Mouse (Mus musculus): ENCODE results near the gene AI837181.

Gene AI837181

DNA sequence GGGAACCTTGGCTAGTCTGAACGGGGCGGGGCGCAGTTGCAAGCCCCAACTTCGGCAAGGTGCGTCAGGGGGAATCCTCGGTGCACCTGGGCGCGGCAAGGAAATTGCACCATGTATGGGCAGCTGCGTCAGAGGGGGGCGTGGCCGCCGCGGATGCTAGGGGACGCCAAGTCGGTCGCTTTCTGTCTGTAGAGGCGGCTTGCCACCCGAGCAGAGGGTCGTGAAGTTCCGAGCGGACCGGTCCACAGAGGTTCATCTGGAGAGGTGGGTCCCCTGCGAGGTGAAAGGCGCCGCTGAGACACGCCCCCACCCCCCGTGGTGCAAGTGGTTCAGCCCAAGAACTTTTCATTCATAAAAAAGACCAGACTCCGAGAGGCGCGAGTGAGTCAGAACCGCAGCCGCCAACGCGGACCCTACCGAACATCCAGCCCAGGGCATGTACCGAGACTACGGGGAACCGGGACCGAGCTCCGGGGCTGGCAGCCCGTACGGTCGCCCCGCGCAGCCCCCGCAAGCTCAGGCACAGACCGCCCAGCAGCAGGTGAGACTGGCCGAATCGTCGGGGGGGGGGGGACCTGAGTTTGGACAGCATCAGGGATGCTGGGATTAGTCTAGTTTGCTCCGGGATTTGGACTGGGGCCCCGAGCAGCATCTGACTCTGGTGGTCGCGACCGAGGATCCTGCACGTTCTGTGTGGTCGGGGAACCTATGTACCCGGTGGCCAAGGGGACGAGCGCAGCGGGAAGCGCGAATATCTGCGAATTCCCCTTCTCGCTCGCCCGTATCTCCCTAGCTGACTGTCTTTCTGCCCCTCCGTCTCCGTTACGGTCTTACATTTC lies 22.8 kb downstream of the AI837181 start, which contains the start of gene Fosl1:
Gene Fosl1, plus strand, starts transcription at position 33 of the 839 bp plus-strand sequence.
- no peak for DNase-seq

DNA sequence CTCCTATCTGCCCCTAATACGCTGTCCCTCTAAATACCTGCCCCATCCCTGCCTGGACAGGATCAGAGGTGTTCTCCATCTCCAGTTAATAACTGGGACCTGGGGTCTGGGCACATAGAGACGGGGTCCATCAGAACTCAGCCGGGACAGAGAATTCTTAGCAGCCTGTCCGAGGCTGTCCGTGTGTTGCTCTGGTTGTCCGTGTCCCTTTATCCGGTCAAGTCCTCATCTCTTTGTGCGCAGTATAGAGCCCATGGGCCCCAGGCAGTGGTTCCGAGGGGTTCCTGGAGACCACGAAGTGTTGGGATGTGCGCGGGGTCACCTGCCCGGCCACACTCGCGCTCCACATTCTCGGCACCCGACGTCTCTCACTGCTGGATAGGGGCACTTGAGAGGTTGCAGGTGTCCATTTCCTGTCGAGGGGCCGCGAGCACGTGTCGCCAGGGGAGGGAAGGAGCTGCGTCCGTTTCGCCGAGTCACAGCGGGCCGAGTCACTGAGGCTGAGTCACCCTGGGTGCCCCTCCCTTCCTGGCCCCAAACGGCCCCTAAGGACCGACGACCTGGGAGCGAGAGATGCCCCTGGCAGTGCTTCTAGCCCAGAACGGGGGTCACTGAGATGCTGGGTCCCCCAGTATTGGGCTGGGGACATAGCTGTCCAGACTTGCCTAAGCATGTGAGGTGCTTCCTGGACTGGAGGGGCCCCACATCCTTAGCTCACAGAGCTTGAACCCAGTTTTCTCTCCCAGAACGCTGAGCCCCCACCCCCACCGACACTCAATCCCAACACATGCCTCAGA lies 23.6 kb downstream of the AI837181 start:
- no peak for DNase-seq

DNA sequence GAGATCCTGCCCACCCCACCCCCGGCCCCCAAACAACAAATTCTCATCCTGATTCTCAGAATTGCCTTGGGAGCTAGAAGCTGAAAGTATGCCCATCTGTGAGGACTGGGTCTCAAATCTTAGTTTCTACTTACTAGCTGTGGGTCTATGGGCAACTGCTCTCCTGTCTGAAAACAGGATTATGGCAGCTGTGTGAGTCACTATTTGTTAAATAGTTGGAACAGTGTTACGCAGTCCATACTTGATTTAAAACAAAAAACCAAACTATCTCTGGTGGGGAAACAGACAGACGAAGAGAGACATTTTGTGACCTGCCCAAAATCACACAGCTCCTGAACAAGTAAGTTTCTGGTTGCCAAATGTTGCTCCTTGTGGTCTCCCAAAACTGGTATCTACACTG lies 24.7 kb downstream of the AI837181 start:
- DNase-seq: no peak

DNA sequence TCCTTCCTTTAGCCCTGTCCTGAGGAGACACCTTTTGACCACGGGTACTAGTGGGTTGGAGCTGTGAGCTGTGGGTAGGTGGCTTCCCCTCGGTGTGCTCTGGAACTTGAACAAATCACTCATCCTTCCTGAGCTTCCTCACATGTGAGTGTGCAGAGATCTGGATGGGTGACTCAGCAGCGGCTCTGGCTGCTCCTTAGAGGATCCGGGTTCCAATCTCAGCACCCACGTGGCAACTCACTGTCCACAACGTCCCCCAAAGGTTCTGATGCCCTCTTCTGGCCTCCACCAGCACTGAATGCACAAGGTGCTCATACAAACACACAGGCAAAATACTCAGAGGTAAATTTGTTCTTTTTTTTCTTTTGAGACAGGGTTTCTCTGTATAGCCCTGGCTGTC lies 26.8 kb downstream of the AI837181 start:
- no peak for DNase-seq

DNA sequence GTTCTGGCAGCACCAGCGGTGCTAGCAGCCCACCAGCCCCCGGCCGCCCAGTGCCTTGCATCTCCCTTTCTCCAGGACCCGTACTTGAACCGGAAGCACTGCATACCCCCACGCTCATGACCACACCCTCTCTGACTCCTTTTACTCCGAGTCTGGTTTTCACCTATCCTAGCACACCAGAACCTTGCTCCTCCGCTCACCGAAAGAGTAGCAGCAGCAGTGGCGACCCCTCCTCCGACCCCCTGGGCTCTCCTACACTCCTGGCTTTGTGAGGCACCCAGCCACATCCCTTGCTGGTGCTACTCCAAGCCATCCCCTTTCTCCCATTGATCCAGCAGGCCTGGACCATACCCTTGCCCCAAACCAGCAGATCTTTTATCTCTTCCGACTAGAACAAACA lies 30.1 kb downstream of the AI837181 start:
- peak; percentile 48 for DNase-seq

DNA sequence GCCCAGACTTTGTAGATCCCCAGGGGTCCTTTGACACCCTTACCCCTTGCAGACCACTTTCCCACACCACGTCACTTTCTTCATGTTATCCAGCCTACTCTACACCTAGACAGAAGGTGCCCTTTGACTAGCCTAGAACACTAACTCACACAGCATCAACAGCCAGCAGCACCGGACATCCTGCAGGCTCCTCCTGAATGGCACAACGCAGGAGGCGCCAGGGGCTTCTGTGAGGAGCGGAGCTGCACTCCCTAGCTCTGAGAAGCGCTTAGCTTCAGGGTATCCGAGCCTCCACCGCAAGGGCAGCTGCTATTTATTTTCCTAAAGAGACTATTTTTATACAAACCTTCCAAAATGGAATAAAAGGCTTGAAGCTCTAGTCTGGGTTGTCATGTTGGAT lies 30.6 kb downstream of the AI837181 start:
- DNase-seq: no peak

DNA sequence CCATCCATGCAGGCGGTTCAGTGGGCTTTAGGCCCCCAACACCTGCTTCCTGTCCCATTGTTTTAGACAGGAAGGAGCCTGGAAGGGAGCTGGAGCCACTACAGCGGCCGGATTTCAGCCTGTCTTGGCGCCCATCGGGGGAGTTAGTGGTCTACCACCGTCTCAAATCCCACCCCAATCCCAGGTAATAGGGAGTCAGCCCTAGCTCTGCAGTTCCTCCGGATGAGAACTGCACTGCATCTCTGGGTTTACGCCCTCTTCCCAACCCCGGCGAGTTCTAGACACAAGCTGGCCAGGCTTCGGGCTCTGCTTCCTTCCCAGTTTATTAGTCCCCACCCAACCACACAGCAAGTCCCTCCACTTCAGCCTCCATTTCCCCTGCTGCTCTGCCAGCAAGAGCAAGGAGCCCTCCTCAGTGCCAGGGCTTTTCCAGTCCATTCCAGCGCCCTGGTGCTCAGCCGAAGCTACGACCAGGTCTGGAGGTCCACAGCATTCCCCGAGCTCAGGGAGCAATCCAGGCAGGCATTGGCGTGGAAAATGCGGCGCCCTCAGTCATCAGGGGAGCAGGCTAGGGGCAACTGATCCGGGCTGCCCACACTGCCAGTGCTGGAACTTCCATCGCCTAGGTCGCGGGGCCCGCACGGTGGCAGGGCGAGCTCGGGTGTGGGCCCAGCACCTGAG lies 31.4 kb downstream of the AI837181 start:
- no peak for DNase-seq

DNA sequence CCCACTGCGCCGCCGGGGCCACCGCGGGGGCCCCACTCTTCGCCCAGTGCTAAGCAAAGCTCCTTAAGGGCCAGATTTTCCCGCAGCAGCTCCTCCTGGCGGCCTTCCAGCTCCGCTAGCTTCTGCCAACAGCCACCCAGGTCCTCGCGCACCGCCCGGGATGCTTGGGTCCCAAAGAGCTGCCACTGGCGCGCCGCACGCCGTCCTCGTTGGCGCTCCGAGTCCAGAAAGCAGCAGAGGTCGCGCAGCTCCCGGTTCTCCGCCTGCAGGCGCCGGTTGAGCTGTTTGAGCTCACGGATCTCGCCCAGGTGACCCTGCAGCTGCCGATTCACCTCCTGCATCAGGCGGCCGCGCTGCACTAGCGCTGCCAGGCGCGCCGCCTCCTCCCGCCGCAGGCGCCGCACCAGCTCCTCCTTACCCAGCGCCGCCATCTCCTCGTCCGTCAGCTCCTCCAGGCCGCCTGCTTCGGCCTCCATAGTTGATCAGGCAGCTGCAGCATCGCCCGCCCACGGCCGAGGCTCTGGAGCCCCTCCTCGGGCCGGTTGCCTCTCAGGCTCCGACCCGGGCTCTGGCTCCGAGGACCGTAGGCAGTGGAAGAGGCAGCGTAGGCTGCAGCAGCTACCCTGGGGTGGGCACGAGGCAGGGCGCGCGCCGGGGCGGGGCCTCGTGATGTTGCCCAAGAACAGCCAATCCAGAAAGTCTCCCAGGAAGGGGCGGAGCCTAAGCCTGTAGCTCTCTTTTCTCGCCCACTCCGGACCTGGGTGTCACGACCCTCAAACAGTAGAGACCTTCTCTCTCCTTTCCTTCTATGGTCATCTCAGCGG lies 32.2 kb downstream of the AI837181 start:
- peak; percentile 98 for DNase-seq

DNA sequence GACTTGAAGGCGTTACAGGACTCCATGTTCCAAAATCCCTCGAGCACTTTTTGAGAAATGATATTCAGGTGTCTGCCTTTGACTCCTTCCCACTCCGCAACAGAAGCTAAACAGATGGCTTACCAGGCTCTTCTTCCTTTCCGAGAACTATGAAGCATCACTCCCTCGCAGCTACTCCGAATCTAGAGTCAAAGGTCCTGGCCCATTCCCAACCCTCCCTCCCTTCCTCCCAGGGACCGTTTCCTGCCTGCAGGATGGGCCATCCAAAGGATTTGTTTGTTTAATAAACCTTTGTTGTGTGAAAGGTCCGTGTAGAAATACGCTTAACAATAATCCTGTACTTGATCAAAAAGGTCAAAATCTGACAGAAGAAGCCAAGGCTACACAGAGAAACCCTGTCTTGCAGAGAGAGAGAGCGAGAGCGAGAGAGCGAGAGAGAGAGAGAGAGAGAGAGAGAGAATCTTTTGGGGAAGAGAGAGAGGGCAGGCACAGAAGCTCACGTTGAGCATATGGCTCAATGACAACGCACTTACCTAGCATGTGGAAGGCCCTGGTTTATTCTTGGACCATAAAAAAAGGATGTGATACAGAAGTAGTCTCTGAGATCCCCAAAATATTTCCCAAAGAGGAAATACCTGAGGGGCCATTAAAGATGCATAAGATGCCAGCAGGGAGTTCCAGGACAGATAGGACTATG lies 33.0 kb downstream of the AI837181 start, which contains the start of gene Ccdc85b:
Gene Ccdc85b, minus strand, starts transcription at position 149 of the 697 bp plus-strand sequence.
- DNase-seq: peak; percentile 57

DNA sequence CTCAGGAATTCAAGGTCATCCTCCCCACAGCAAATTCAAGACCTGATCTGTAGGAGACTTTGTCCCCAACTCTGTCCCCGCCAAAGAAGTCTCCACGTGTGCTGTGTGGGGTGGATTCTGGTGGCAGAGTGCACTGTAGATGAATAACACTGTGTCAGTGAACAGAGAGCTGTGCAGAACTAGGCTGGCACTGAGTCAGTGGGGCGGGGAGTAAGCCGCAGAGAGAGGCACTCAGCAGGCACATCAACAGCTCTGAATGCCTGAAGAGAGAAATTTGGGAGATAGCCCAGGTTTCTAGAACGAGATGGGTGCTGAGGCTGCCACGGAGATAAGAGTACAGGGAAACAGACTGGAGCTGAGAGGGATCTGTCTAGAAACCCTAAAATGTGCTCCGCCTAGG lies 34.1 kb downstream of the AI837181 start:
- peak; percentile 60 for DNase-seq

DNA sequence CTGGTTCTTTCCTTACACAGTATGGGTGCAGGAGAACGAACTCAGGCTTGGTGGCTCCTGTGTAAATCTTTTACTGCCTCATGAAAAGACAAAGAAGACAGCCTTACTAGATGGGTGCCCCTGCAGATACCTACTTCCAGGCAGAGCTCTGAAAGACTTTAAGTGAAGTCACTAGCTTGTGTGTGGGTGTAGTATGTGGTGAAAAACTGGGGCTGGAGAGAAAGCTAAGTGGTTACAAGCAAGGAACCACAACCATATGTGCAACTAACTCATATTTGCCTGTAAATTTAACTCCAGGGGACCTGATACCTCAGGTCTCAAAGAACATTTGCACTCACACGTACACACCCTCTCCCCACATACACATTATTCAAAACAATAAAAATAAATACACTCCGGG lies 35.0 kb downstream of the AI837181 start:
- DNase-seq: no peak

DNA sequence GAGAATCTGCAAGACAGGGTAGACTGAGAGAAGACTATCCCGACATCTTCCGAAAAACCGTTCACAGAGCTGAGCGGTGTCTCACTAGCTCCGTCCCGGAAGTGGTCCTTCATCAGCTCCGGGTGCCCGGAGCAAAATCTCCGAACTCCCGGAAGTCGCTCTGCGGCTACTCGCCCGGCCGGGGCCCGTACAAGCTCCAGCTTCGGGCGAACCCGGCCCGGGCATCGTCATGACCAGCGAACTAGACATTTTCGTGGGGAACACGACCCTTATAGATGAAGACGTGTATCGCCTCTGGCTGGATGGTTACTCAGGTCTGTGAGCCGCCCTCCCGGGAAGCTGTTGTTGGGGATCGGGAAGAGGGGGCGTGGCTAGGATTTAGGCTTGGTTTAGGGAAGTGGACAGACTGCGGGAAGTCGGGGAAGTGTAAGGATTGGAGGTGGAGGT lies 35.5 kb downstream of the AI837181 start, which contains the start of gene Fibp:
Gene Fibp, plus strand, starts transcription at position 151 of the 447 bp plus-strand sequence.
- DNase-seq: peak; percentile 86

DNA sequence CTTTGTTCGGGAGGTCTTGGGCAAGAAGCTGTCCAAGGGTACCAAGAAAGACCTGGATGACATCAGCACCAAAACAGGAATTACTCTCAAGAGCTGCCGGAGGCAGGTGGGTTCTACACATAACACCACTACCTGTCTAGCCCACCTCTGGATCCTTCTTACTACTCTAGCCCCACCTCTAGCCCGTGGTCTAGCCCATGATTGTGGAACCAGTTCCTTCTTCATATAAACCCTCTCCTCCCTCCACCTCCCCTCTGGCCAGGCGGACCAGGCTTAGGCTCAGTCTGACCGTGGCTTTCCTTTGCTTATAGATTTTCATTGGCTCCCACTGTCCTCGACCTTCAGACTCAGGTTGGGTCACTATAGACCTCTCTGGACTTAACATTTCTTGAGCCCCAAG lies 36.5 kb downstream of the AI837181 start:
- no peak for DNase-seq

DNA sequence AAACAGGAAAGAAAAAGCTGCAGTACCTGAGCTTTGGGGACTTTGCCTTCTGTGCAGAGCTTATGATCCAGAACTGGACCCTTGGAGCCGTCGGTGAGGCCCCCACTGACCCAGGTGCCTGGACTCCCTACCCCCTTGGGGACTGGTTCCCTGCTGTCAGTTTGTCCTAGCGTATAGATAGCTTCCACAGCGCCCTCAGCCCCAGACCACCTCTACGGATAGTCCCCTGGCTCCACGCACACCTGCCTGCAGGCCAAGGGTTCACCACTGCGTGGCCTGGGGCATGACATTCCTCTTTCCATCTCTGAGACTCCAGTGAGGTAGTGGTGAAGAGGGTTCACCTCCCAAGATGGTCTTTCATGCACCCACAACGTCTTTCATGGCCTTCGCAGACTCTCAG lies 38.3 kb downstream of the AI837181 start:
- no peak for DNase-seq

DNA sequence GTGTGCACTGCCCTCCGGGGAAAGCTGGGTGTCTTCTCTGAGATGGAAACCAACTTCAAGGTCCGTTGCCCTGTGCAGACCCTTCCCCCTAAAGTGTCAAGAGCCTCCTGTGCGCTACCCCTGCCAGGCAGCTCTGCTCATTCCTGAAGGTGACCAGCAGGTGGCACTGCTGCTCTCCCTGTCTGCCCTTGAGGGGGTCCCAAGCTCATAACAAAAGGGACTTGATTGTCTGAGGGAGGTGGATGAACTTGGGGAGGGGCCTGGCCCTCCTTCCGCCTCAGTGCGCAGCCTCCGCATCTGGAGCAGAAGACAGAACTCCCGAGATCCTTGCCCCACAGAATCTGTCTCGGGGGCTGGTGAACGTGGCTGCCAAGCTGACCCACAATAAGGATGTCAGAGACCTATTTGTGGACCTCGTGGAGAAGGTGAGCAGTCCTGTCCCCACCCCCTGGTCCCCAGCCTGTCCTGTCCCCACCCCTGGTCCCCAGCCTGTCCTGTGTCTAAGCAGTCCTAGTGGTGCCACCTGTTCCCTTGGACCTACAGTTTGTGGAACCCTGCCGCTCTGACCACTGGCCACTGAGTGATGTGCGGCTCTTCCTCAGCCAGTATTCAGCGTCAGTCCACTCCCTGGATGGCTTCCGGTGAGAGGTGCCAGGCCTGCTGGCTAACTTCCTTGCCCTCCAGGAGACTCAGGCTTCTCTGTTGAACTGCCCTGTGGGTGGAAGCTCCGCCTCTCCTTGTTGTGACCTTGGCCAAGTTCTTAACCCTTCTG lies 39.0 kb downstream of the AI837181 start:
- peak; percentile 74 for DNase-seq

DNA sequence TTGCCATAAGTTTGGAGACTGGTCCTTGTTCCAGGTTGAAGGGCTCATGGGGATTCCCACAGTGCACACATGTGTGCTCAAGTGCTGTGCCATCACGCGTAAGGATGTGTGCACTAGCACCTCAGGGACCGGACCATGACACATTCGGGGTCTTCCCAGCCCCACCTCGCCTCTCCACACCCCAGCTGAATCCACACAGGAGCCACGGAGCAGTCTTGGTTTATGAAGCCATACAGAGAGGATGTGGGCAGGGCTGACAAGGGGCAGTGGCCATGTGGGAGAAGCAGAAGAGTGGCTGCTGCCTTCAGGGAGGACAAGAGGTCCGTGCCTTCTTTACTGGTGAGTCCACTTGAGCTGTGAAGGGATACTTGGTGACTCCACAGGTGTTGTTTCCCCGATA lies 40.1 kb downstream of the AI837181 start:
- no peak for DNase-seq

DNA sequence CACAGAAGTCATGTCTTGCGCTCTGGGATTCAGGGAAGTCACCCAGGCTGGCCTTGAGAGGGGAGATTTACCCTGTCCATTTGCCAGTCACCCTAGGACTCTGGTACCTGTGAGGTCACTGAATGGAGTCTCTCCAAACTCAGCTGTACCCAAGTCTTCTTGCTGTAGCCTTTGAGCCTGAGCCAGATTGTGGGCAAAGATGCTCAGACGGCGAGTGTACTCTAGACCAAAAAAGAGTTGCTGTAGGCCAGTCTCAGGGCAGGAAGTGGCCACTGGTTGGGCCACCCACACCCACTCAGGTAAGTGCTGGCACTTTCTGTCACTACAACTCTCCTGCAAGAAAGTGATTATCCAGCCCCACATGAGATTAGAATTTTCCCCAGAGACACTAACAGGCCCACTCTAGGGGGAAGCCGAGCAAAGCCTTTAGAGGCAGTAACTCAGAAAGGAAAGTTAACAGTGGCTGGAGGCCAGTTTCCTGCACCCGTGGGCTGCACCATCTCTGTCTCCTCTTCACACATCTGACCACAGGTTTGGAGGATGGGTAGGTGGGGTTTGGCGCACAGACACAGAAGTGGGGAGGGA lies 42.1 kb downstream of the AI837181 start:
- DNase-seq: no peak

DNA sequence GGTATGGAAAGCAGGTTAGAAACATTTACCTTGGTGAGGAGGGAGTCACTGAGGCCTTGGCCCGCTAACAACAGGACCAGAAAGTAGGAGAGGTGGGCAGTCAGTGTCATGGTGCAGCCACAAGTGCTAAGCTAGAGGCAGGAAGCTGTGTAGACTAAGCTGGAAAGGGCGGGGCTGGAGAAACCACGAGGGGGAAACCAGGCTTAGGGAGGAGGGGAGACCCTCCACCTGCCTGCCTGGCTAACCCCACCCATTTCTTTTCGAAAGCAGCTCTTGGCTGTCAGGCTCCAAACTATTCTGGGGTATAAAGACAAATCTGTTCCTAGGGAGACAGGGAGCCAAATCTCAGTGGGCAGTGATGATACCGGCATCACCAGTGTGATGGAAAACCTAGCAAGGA lies 43.4 kb downstream of the AI837181 start, which contains the start of gene Ctsw:
Gene Ctsw, minus strand, starts transcription at position 134 of the 400 bp plus-strand sequence.
- no peak for DNase-seq

DNA sequence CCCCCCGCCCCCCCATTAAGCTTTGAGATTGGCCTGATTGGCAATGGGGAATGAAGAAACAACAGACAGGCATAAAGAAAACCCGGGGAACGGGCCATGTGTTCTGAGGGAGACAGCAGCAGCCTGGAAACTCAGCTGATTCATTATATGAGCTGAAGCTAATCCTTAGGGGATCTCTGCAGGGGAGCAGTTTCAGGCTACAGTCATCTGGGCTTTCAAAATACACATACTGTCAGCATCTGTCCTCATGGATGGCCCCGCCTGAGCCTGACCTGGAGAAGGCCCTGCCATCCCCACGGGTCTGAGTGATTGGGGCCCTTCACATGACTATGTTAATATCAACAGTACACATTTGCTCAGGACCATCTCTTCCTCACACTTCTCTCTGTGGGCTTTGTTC lies 46.9 kb downstream of the AI837181 start:
- DNase-seq: no peak

DNA sequence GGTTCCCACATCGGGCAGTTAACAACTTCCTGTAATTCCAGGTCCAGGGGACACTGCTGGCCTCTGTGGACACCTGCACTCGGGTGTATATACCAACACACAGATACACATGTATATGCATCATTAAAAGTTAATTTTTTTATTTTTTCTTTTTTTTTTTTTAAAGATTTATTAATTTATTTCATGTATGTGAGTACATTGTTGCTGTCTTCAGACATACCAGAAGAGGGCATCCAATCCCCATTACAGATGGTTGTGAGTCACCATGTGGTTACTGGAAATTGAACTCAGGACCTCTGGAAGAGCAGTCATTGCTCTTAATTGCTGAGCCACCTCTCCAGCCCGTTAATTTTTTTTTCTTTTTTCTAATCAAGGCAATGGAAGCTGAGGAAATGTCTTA lies 47.9 kb downstream of the AI837181 start:
- no peak for DNase-seq
